Mouse (Mus musculus) layer of hippocampus, adult 11-12 months (tissue): ENCODE results near the gene Btn2a2.

ENCODE experiments used
- DNase-seq: peaks from one replicate; pipeline ENCODE4 v3.0.0; 2022; ENCODE audit warnings: low spot score

Gene Btn2a2

GRCm38 (mm10) chr13:23488400-23489322, at the start of gene Btn2a2:
Btn2a2 (minus strand) TSS chr13:23488857.
- DNase-seq: peak; percentile 75

DNA sequence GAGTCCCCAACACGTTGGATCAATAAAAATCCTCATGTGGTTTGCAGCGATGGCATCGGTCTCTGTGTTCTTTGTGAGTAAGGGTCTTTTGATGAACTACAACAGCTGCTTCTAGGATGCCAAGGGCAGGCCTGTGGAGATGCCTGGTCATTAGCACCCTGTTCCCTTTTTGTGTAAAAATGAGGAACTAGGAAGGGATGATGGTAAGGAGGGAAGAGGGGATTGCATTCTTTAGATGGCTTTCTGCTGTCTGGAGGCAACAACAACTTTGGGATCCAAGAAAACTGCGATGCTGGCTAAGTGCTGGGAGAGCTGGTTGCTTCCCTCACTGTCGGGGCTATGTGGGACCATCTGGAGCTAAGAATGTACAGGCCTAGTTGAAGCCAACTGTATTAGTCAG, 49.6 kb upstream of the Btn2a2 start:
- DNase-seq: no peak

GRCm38 (mm10) chr13:23537006-23537710, 48.5 kb upstream of the Btn2a2 start:
- no peak for DNase-seq

- DNase-seq: no peak
These were observed 47.6 kb upstream of the Btn2a2 start for GRCm38 (mm10) chr13:23536076-23536822.

- DNase-seq: peak; percentile 91
These were observed 46.7 kb upstream of the Btn2a2 start, which contains the start of gene Hist1h3g for GRCm38 (mm10) chr13:23535137-23536075. Hist1h3g (plus strand) TSS chr13:23535422.

DNA sequence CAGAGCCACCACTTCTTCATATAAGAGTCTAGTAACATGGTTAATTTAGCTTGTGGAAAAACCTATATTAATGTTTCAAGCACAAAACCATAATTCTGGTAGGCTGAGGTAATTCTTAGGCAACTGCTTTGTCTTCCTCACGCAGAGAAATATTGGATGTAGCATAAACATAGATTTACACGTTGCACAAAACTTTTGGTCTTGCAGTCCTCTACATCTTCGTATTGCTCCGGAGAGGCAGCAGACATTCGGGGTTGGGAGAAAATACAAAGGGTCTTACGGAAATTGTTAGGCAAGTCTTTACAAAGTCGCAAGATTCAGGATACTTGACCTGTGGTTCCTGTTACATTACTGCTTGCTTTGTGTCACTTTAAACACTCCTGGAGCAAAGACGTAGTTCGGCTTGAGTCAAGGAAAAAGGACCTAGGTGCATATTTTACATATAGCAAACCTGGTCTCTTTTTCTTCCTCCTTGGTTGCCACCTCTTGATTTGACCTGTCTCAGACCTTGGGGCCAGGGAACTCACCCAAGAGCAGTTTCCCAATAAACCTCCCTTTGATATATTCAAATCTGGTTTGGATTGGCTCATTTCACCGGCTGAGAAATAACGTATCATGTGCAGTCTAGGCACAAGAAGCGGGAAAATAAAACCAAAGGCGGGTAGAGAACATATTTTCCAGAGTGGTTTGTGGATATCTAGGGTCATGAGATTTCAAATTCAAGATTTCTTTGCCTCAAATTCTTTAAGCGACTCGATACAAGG, 45.9 kb upstream of the Btn2a2 start:
- DNase-seq: no peak

DNA sequence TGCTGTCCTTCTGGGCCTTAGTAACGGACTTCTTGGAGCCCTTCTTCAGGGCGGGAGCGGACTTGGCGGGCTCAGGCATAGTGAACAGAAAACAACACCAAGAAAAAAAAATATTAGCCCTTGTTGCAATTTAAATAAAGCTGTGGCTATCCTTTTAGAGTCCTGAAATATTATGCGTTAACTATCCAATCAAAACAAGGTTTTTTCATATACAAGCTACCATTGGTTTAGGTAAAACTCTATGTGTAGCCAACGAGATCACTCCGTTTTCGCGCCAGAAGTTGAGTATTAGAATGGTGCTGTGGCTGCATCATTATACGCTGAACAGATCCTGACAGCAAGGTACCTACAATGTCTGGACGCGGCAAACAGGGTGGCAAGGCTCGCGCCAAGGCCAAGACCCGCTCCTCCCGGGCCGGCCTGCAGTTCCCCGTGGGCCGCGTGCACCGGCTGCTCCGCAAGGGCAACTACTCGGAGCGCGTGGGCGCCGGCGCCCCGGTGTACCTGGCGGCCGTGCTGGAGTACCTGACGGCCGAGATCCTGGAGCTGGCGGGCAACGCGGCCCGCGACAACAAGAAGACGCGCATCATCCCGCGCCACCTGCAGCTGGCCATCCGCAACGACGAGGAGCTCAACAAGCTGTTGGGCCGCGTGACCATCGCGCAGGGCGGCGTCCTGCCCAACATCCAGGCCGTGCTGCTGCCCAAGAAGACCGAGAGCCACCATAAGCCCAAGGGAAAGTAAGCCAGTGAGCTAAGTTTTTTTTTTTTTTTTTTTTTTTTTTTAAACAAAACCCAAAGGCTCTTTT, 45.1 kb upstream of the Btn2a2 start, which contains the start of gene Hist1h2af:
Hist1h2af (plus strand) TSS at position 347 of the 808 bp plus-strand sequence.
- peak; percentile 80 for DNase-seq

- DNase-seq: no peak
These were observed 43.8 kb upstream of the Btn2a2 start for GRCm38 (mm10) chr13:23532262-23533075.

DNA sequence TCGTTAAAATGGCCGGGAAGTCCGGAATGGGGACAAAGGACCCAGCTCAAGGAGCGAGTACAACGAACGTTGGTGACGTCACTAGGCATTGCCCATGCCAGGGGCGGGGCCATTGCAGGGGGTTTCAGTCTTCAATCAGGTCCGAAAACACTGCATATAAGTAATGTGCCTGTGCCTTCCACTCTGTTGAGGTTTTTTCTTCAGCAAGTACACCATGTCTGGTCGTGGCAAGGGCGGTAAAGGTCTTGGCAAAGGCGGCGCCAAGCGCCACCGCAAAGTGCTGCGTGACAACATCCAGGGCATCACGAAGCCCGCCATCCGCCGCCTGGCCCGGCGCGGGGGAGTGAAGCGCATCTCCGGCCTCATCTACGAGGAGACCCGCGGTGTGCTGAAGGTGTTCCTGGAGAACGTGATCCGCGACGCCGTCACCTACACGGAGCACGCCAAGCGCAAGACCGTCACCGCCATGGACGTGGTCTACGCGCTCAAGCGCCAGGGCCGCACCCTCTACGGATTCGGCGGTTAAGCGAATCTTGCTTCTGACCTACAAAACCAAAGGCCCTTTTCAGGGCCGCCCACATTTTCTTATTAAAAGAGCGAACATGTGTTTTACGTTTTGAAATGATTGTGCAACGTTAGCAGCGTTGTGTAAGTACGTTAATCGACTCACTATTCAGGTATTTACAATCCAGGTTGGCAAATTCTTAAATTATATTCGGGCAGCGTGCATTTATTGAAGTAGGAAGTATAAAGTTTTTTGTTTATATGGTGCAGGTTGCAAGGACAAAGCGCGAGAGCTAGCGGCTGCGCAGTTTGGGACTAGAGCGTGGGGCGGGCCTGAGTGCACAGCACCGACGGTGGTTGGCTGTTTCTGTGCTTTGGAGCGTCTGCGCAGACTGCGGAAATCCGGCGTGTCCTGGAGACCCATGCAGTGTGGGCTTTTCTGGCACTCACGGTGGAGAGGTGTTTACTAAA, 42.5 kb upstream of the Btn2a2 start, which contains the start of gene Hist1h4h:
Hist1h4h (plus strand) TSS at position 150 of the 975 bp plus-strand sequence.
- peak; percentile 98 for DNase-seq

- peak; percentile 80 for DNase-seq
These were observed 41.7 kb upstream of the Btn2a2 start for GRCm38 (mm10) chr13:23530181-23530900.

GRCm38 (mm10) chr13:23529480-23530165, 41.0 kb upstream of the Btn2a2 start:
- DNase-seq: no peak

- no peak for DNase-seq
These were observed 40.3 kb upstream of the Btn2a2 start for GRCm38 (mm10) chr13:23529005-23529404.

GRCm38 (mm10) chr13:23526312-23526711, 37.7 kb upstream of the Btn2a2 start:
- peak; percentile 96 for DNase-seq

GRCm38 (mm10) chr13:23525901-23526300, 37.2 kb upstream of the Btn2a2 start:
- no peak for DNase-seq

- peak; percentile 63 for DNase-seq
These were observed 36.0 kb upstream of the Btn2a2 start for GRCm38 (mm10) chr13:23524654-23525053.

DNA sequence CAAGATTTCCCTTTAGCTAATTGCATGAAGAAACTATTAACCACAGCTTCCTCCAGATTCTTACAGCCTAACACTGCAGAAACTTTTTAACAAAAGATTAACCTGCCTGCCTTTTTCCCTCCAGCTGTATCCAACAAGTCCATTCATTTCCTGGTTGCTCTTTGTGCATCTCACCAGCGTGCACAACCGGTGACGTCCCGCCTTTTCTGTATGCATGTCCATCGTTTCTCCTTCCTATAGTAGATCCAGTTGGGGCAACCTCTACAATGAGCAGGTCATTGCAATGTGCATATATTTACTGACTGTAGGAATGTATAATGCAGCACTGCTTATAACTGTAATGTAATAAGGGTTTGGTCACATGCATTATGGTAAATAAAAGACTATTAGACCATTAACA, 35.3 kb upstream of the Btn2a2 start:
- no peak for DNase-seq
